Mouse (Mus musculus) subcutaneous adipose tissue, adult 2 months (tissue): Measurements from ENCODE around the gene Sprr2d. TPM values are rescaled to one million over a fixed set of nuclear protein-coding genes. Genes with fewer than 3 reads are reported as not detected.

Experiments used
- polyA plus RNA-seq: library from polyadenylated mRNA; depleted of rRNA; stranded (reverse); fragments of >200 nt; gene quantifications from 2 replicates; pipeline ENCODE4 v1.2.3, GENCODE M21; 2012; ENCODE audit warnings: low replicate concordance; rRNA removed

The Sprr2d gene
- 0.63 TPM in 1 of 2 replicates, not detected in the other for polyA plus RNA-seq

GRCm38 (mm10) chr3:92338840-92339239 lies at the start of gene Sprr2d:
Gene Sprr2d, plus strand, starts transcription at chr3:92339140.

GRCm38 (mm10) chr3:92316320-92316719 lies 22.6 kb upstream of the Sprr2d start, which contains the start of gene Sprr2b:
Gene Sprr2b, plus strand, starts transcription at chr3:92316620.

DNA sequence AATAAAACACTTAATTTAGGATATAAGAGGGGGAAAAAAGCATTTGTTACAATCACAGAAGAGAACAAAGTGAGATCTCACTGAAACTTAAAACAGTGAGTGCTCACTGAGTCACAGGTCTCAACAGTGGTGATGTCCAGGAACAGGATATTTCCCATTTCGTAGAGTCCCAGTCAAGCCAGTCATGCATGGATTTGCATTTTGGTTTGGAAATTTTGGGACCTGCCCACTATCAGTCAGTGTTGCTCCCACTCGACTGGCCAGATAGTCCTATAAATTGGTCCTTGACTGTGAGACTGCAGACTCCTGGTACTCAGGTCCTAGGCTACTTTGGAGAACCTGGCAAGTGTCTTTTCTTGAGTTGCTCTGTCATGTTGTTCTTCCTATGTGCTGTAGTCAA lies 12.9 kb downstream of the Sprr2d start, which contains the start of gene Sprr2e:
Sprr2e (plus strand) TSS at position 301 of the 400 bp plus-strand sequence.

DNA sequence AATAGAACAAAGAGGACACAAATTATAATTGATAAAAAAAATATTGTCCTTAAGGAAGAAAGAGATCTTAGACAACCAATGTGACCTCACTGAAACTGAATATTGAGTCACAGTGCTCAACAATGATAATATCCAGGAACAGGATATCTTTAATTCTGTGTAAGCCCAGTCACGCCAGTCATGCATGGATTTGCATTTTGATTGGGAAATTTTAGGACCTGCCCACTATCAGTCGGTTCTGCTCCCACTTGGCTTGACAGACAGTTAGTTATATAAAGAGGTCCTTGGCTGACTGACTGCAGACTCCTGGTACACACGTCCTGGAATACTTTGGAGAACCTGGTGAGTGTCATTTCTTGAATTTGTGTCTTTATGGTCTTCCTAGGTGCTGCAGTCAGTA lies 25.9 kb downstream of the Sprr2d start, which contains the start of gene Sprr2f:
Sprr2f (plus strand) TSS at position 301 of the 400 bp plus-strand sequence.

DNA sequence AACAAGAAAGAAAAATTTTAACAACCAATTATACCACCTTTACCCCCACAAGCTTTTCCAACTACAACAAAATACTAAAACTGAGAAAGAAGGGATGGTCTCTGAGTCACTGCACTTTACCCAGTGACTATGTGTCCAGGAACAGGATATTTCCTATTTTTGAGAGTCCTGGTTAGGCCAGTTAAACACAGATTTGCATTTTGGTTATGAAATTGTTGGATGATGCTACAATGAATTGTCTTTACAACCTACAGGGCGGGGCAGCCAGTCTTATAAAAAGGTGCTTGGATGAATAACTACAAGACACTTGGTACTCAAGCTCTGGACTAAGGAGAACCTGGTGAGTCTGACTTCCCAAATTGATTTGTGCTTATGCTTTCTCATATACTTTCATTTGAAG lies 46.4 kb downstream of the Sprr2d start, which contains the start of gene Sprr2h:
Sprr2h (plus strand) TSS at position 301 of the 400 bp plus-strand sequence.

Other genes starting within 250 kb of the Sprr2d start
- not detected in 2 replicates for gene Prr9, start 215.2 kb upstream of the Sprr2d start, polyA plus RNA-seq
- not detected in 2 replicates for gene Lelp1, start 196.4 kb upstream of the Sprr2d start, polyA plus RNA-seq
- 0.62 TPM in 1 of 2 replicates, not detected in the other for gene Sprr2a1, start 123.3 kb upstream of the Sprr2d start, polyA plus RNA-seq
- 6.5 and 104 TPM in 2 replicates for gene Sprr2a2, start 123.2 kb upstream of the Sprr2d start, polyA plus RNA-seq
- 0.27 and 7.1 TPM in 2 replicates for gene Sprr2a3, start 53.7 kb upstream of the Sprr2d start, polyA plus RNA-seq
- gene Sprr2b, start 22.5 kb upstream of the Sprr2d start, polyA plus RNA-seq: 1.1 TPM in 1 of 2 replicates, not detected in the other
- 0.60 TPM in 1 of 2 replicates, not detected in the other for gene Sprr2e, start 13.0 kb downstream of the Sprr2d start, polyA plus RNA-seq
- gene Sprr2f, start 26.0 kb downstream of the Sprr2d start, polyA plus RNA-seq: 2.5 and 478 TPM in 2 replicates
- gene Sprr2h, start 46.5 kb downstream of the Sprr2d start, polyA plus RNA-seq: not detected in 2 replicates
- gene Sprr2i, start 68.9 kb downstream of the Sprr2d start, polyA plus RNA-seq: not detected in 2 replicates
- gene Sprr2j-ps, start 78.9 kb downstream of the Sprr2d start, polyA plus RNA-seq: not detected in 2 replicates
- gene Gm9774, start 90.3 kb downstream of the Sprr2d start, polyA plus RNA-seq: 9.2 and 13.3 TPM in 2 replicates
- gene Sprr2k, start 93.4 kb downstream of the Sprr2d start, polyA plus RNA-seq: not detected in 2 replicates
- gene Sprr1b, start 99.6 kb downstream of the Sprr2d start, polyA plus RNA-seq: not detected in 2 replicates
- gene Sprr3, start 119.6 kb downstream of the Sprr2d start, polyA plus RNA-seq: 0.09 TPM in 1 of 2 replicates, not detected in the other
- 0.37 and 22.2 TPM in 2 replicates for gene Sprr1a, start 146.8 kb downstream of the Sprr2d start, polyA plus RNA-seq
- gene Sprr4, start 161.4 kb downstream of the Sprr2d start, polyA plus RNA-seq: not detected in 2 replicates
- gene 2310046K23Rik, start 195.4 kb downstream of the Sprr2d start, polyA plus RNA-seq: not detected in 2 replicates
- 0.31 TPM in 1 of 2 replicates, not detected in the other for gene Ivl, start 234.6 kb downstream of the Sprr2d start, polyA plus RNA-seq
- not detected in 2 replicates for gene Smcp, start 249.9 kb downstream of the Sprr2d start, polyA plus RNA-seq